Mouse (Mus musculus): ENCODE results near the gene Mmp14. TPM values are rescaled to one million over a fixed set of nuclear protein-coding genes. Genes with fewer than 3 reads are reported as not detected.

Gene Mmp14
- polyA plus RNA-seq, 1 experiment: 0.18 TPM

GRCm38 (mm10) chr14:54421014-54421413 is 10.4 kb upstream of the Mmp14 start:
- Histone ChIP-seq H3K36me3 (ENCODE audit: control insufficient read depth) (no peaks in the 10 kb centered on the region; the same call in 1 of the 2 replicates), H3K4me3 (replicated peaks) (no peak overlapping the region), H3K4me1 (ENCODE audit: control insufficient read depth) (peaks cover 36% of the 10 kb centered on the region), H3K27me3 (ENCODE audit: control insufficient read depth) (peaks cover 12% of the 10 kb centered on the region), H3K9me3 (ENCODE audit: control insufficient read depth, low read length) (no peaks in the 10 kb centered on the region)
- TF ChIP-seq TAL1 (IDR thresholded peaks at IDR 0.05; ENCODE audit: low read length) (no peak), GATA1 (IDR thresholded peaks at IDR 0.05; ENCODE audit: low read length) (no peak)

- peaks cover 46% of the 10 kb centered on the region for H3K4me1 ChIP-seq (ENCODE audit: control insufficient read depth)
- no peak overlapping the region for H3K4me3 ChIP-seq (replicated peaks)
- peaks cover 3% of the 10 kb centered on the region for H3K36me3 ChIP-seq (ENCODE audit: control insufficient read depth)
- H3K27me3 ChIP-seq (ENCODE audit: control insufficient read depth): no peaks in the 10 kb centered on the region
- TF ChIP-seq TAL1 (IDR thresholded peaks at IDR 0.05; ENCODE audit: low read length) (no peak), GATA1 (IDR thresholded peaks at IDR 0.05; ENCODE audit: low read length) (no peak)
- H3K9me3 ChIP-seq (ENCODE audit: control insufficient read depth, low read length): no peaks in the 10 kb centered on the region
Measured at GRCm38 (mm10) chr14:54423406-54423805, 8.0 kb upstream of the Mmp14 start.

GRCm38 (mm10) chr14:54424634-54425033 is 6.8 kb upstream of the Mmp14 start:
- Histone ChIP-seq H3K4me3 (replicated peaks) (peak overlapping the region; percentile 32), H3K9me3 (ENCODE audit: control insufficient read depth, low read length) (no peaks in the 10 kb centered on the region), H3K4me1 (ENCODE audit: control insufficient read depth) (peaks cover 50% of the 10 kb centered on the region), H3K27me3 (ENCODE audit: control insufficient read depth) (0 out of 2 replicates have a peak, but pooled peaks cover 2% of the 10 kb centered on the region), H3K36me3 (ENCODE audit: control insufficient read depth) (peaks cover 13% of the 10 kb centered on the region)
- no peak for TF ChIP-seq TAL1 (IDR thresholded peaks at IDR 0.05; ENCODE audit: low read length)
- no peak for TF ChIP-seq GATA1 (IDR thresholded peaks at IDR 0.05; ENCODE audit: low read length)

- Histone ChIP-seq H3K27me3 (ENCODE audit: control insufficient read depth) (peaks cover 8% of the 10 kb centered on the region), H3K4me3 (replicated peaks) (peak overlapping the region; percentile 93), H3K9me3 (ENCODE audit: control insufficient read depth, low read length) (no peaks in the 10 kb centered on the region), H3K36me3 (ENCODE audit: control insufficient read depth) (peaks cover 19% of the 10 kb centered on the region), H3K4me1 (ENCODE audit: control insufficient read depth) (peaks cover 53% of the 10 kb centered on the region)
- TF ChIP-seq GATA1 (IDR thresholded peaks at IDR 0.05; ENCODE audit: low read length) (no peak), TAL1 (IDR thresholded peaks at IDR 0.05; ENCODE audit: low read length) (no peak)
Measured at GRCm38 (mm10) chr14:54425540-54425939, 5.9 kb upstream of the Mmp14 start.

- TF ChIP-seq GATA1 (IDR thresholded peaks at IDR 0.05; ENCODE audit: low read length): no peak
- no peak for TF ChIP-seq TAL1 (IDR thresholded peaks at IDR 0.05; ENCODE audit: low read length)
- Histone ChIP-seq H3K27me3 (ENCODE audit: control insufficient read depth) (peaks cover 14% of the 10 kb centered on the region), H3K4me1 (ENCODE audit: control insufficient read depth) (peaks cover 58% of the 10 kb centered on the region), H3K9me3 (ENCODE audit: control insufficient read depth, low read length) (no peaks in the 10 kb centered on the region), H3K4me3 (replicated peaks) (peak overlapping the region; percentile 93), H3K36me3 (ENCODE audit: control insufficient read depth) (peaks cover 19% of the 10 kb centered on the region)
Measured at GRCm38 (mm10) chr14:54426003-54426688, 5.3 kb upstream of the Mmp14 start.

- Histone ChIP-seq H3K27me3 (ENCODE audit: control insufficient read depth) (peaks cover 21% of the 10 kb centered on the region), H3K36me3 (ENCODE audit: control insufficient read depth) (peaks cover 19% of the 10 kb centered on the region), H3K4me1 (ENCODE audit: control insufficient read depth) (peaks cover 65% of the 10 kb centered on the region), H3K4me3 (replicated peaks) (peak within 1 kb of the TSS; percentile 93), H3K9me3 (ENCODE audit: control insufficient read depth, low read length) (no peaks in the 10 kb centered on the region; the same call in 1 of the 2 replicates)
- TF ChIP-seq TAL1 (IDR thresholded peaks at IDR 0.05; ENCODE audit: low read length): no peak
- no peak for TF ChIP-seq GATA1 (IDR thresholded peaks at IDR 0.05; ENCODE audit: low read length)
Measured at GRCm38 (mm10) chr14:54426689-54427398, 4.6 kb upstream of the Mmp14 start, which contains the start of gene Mrpl52. Gene Mrpl52, plus strand, starts transcription at chr14:54426909.

- Histone ChIP-seq H3K4me3 (replicated peaks) (peak overlapping the region; percentile 93), H3K36me3 (ENCODE audit: control insufficient read depth) (peaks cover 19% of the 10 kb centered on the region), H3K27me3 (ENCODE audit: control insufficient read depth) (peaks cover 30% of the 10 kb centered on the region), H3K4me1 (ENCODE audit: control insufficient read depth) (peaks cover 74% of the 10 kb centered on the region), H3K9me3 (ENCODE audit: control insufficient read depth, low read length) (no peaks in the 10 kb centered on the region; the same call in 1 of the 2 replicates)
- TF ChIP-seq GATA1 (IDR thresholded peaks at IDR 0.05; ENCODE audit: low read length) (no peak), TAL1 (IDR thresholded peaks at IDR 0.05; ENCODE audit: low read length) (no peak)
Measured at GRCm38 (mm10) chr14:54427696-54428095, 3.7 kb upstream of the Mmp14 start.

- TF ChIP-seq GATA1 (IDR thresholded peaks at IDR 0.05; ENCODE audit: low read length): no peak
- no peak for TF ChIP-seq TAL1 (IDR thresholded peaks at IDR 0.05; ENCODE audit: low read length)
- no peaks in the 10 kb centered on the region; the same call in 1 of the 2 replicates for H3K9me3 ChIP-seq (ENCODE audit: control insufficient read depth, low read length)
- no peak overlapping the region for H3K4me3 ChIP-seq (replicated peaks)
- peaks cover 19% of the 10 kb centered on the region for H3K36me3 ChIP-seq (ENCODE audit: control insufficient read depth)
- H3K27me3 ChIP-seq (ENCODE audit: control insufficient read depth): peaks cover 37% of the 10 kb centered on the region
- H3K4me1 ChIP-seq (ENCODE audit: control insufficient read depth): peaks cover 76% of the 10 kb centered on the region
Measured at GRCm38 (mm10) chr14:54428421-54428820, 3.0 kb upstream of the Mmp14 start.

Measured in erythroblast, embryonic 14.5 days (primary cell).